Mouse (Mus musculus) left cerebral cortex, adult 8-10 months (tissue): ENCODE data around the gene Bivm. TPM values are rescaled to one million over a fixed set of nuclear protein-coding genes. Genes with fewer than 3 reads are reported as not detected.

ENCODE experiments used
- DNase-seq, 2 experiments: peaks; one replicate each; pipeline ENCODE4 v3.0.0; 2022; ENCODE audit warnings: low spot score in 2 of 2
- total RNA-seq, 4 experiments: library from RNA; stranded (reverse); gene quantifications; 2 replicates each; pipeline ENCODE4 v1.2.4; 2022

The Bivm gene
- 10 to 100 TPM; 35.9 to 40.2 (median 39.1) TPM for total RNA-seq

- peak; percentile 68 to 95 for DNase-seq
Observed at GRCm38 (mm10) chr1:44118239-44119054, at the start of gene Bivm, which contains the start of gene Kdelc1. Bivm (plus strand) TSS chr1:44118957. Kdelc1 (minus strand) TSS chr1:44118808.

- peak in 1 of 2 experiments; percentile 17 for DNase-seq
Observed at GRCm38 (mm10) chr1:44101448-44102225, 17.1 kb upstream of the Bivm start.

- DNase-seq: peak; percentile 83 to 93
Observed at GRCm38 (mm10) chr1:44102259-44102717, 16.5 kb upstream of the Bivm start, which contains the start of gene Tex30. Tex30 (minus strand) TSS chr1:44102441.

- no peak for DNase-seq
Observed at GRCm38 (mm10) chr1:44102939-44103338, 15.8 kb upstream of the Bivm start.

GRCm38 (mm10) chr1:44117571-44117970, 1.2 kb upstream of the Bivm start:
- DNase-seq: no peak

- peak; percentile 75 to 76 for DNase-seq
Observed at GRCm38 (mm10) chr1:44119201-44120073, 680 bp downstream of the Bivm start.

GRCm38 (mm10) chr1:44120074-44120406, 1.3 kb downstream of the Bivm start:
- no peak for DNase-seq

- no peak for DNase-seq
Observed at GRCm38 (mm10) chr1:44122256-44122655, 3.5 kb downstream of the Bivm start.

GRCm38 (mm10) chr1:44125590-44125989, 6.8 kb downstream of the Bivm start:
- no peak for DNase-seq

- no peak for DNase-seq
Observed at GRCm38 (mm10) chr1:44129929-44130581, 11.3 kb downstream of the Bivm start.

GRCm38 (mm10) chr1:44140232-44140631, 21.5 kb downstream of the Bivm start:
- no peak for DNase-seq

GRCm38 (mm10) chr1:44142747-44143146, 24.0 kb downstream of the Bivm start:
- no peak for DNase-seq

- peak; percentile 70 to 81 for DNase-seq
Observed at GRCm38 (mm10) chr1:44147563-44148381, 29.0 kb downstream of the Bivm start, which contains the start of gene Ercc5. Ercc5 (plus strand) TSS chr1:44147744.

- no peak for DNase-seq
Observed at GRCm38 (mm10) chr1:44148706-44149105, 29.9 kb downstream of the Bivm start.

GRCm38 (mm10) chr1:44155287-44155686, 36.5 kb downstream of the Bivm start:
- DNase-seq: no peak

GRCm38 (mm10) chr1:44158317-44158716, 39.6 kb downstream of the Bivm start:
- DNase-seq: no peak

GRCm38 (mm10) chr1:44161818-44162217, 43.1 kb downstream of the Bivm start:
- no peak for DNase-seq

GRCm38 (mm10) chr1:44162389-44162788, 43.6 kb downstream of the Bivm start:
- no peak for DNase-seq

- no peak for DNase-seq
Observed at GRCm38 (mm10) chr1:44167859-44168383, 49.2 kb downstream of the Bivm start.

GRCm38 (mm10) chr1:44172656-44173055, 53.9 kb downstream of the Bivm start:
- DNase-seq: no peak
